Mouse (Mus musculus) liver, embryonic 16.5 days (tissue): Measurements from ENCODE around the gene Slc26a10. TPM values are rescaled to one million over a fixed set of nuclear protein-coding genes. Genes with fewer than 3 reads are reported as not detected.
A peak's percentile ranks its signal among the peaks of the same experiment; 100 is the strongest.

Experiments
- ATAC-seq: fragments of 200-750 bp; cut with Nextera tagmentation; 2 replicates; pipeline ENCODE4 v1.8.0; 2017; ENCODE audit warnings: low read depth, mild to moderate bottlenecking, moderate number of reproducible peaks, moderate library complexity
- H3K27ac ChIP-seq: fragments of 300-500 bp; sonication (generic); 2 replicates; pipeline ENCODE4 v1.5.1; 2014; ENCODE audit warnings: mild to moderate bottlenecking, low read length
- H3K27me3 ChIP-seq: fragments of 300-500 bp; sonication (generic); 2 replicates; pipeline ENCODE4 v1.6.1; 2014; ENCODE audit warnings: low read depth, low read length, mixed read lengths; ENCODE audit not compliant: control insufficient read depth, insufficient read depth
- H3K36me3 ChIP-seq: fragments of 300-500 bp; sonication (generic); 2 replicates; pipeline ENCODE4 v1.6.1; 2014; ENCODE audit warnings: mild to moderate bottlenecking; ENCODE audit not compliant: control insufficient read depth, insufficient read depth
- H3K4me1 ChIP-seq: fragments of 300-500 bp; sonication (generic); 2 replicates; pipeline ENCODE4 v1.6.1; 2014; ENCODE audit warnings: low read depth, low read length, mixed read lengths; ENCODE audit not compliant: control insufficient read depth
- H3K4me2 ChIP-seq: fragments of 300-500 bp; sonication (generic); 2 replicates; pipeline ENCODE4 v1.6.1; 2014; ENCODE audit warnings: low read depth, low read length, mixed read lengths
- H3K4me3 ChIP-seq: fragments of 300-500 bp; sonication (generic); 2 replicates; pipeline ENCODE4 v1.5.1; 2014; ENCODE audit warnings: low read depth, mild to moderate bottlenecking, low read length
- H3K9ac ChIP-seq: fragments of 300-500 bp; sonication (generic); 2 replicates; pipeline ENCODE4 v1.6.1; 2014; ENCODE audit warnings: low read depth, low read length
- H3K9me3 ChIP-seq: fragments of 300-500 bp; sonication (generic); replicated peaks from 2 replicates; pipeline ENCODE4 v1.6.1; 2016; ENCODE audit warnings: low read length; ENCODE audit not compliant: control insufficient read depth
- WGBS: fragments of 180-500 bp; shearing (Covaris S2); extraction: QIAGEN DNeasy Blood & Tissue Kit; methylation state at CpG from one replicate; pipeline ENCODE4 v1.1.7; 2014; ENCODE audit not compliant: insufficient replicate concordance; 5-methylcytosine and 5-hydroxymethylcytosine counted together
- polyA plus RNA-seq: library from polyadenylated mRNA; unstranded; fragments of >200 nt; fragmentation: Nextera tagmentation; extraction: Ambion mirVana; gene quantifications from 2 replicates; pipeline ENCODE4 v1.2.1, GENCODE M21; 2015

The Slc26a10 gene
- polyA plus RNA-seq, 1 experiment from 2014 or later = 2.7 TPM

DNA sequence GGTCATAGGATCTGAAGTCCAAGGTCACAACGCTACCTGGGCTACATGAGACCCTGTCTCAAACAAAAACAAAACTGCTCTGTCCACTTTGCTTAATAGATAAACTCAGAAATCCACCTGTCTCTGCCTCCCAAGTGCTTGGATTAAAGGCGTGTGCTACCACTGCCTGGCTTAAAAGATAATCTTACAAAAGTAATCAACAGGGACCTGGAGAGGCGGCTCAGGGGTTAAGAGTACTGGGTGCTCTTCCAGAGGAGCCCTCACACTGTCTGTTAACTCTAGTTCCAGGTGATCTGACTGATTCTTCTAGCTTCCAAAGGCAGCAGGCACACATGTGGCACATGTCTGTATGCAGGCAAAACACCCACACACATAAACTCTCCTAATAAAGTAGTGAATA is 22.7 kb upstream of the Slc26a10 start:
- Histone ChIP-seq H3K27me3 (no peaks in the 10 kb centered on the region), H3K9ac (peak overlapping the region; percentile 58), H3K4me1 (peaks cover 49% of the 10 kb centered on the region), H3K4me2 (peak overlapping the region; percentile 67), H3K27ac (peak overlapping the region; percentile 99), H3K36me3 (peaks cover 52% of the 10 kb centered on the region), H3K4me3 (peak overlapping the region; percentile 0; the same call in 1 of the 2 replicates), H3K9me3 (no peaks in the 10 kb centered on the region)
- peak; percentile 77 for ATAC-seq
- 28% methylated on average over 3 of the region's 3 CpGs for WGBS

DNA sequence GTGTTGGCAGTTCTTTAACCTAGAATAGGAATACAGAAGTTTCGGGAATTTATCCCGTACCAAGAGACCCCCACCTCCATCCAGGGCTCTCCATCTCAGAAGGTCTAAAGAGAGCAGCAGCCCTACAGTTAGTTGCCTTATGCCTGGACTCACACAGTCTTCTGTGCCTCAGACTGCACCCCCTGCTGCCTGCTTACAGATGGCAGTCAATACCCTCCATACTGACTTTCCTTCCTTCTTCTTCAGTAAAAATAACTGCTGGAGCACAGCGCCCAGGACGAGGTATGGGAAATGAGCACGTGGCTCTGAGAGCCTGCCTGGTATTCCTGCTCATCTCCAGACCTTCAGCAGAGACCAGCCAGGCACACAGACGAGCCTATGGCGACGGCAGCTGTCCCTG is 19.8 kb upstream of the Slc26a10 start:
- H3K36me3 ChIP-seq = peaks cover 49% of the 10 kb centered on the region
- WGBS = 77% methylated on average over 8 of the region's 8 CpGs
- H3K9me3 ChIP-seq = no peaks in the 10 kb centered on the region
- H3K27me3 ChIP-seq = no peaks in the 10 kb centered on the region
- H3K4me1 ChIP-seq = peaks cover 38% of the 10 kb centered on the region
- H3K4me2 ChIP-seq = no peak overlapping the region
- ATAC-seq = no peak
- H3K27ac ChIP-seq = peak overlapping the region; percentile 24; the same call in 1 of the 2 replicates
- no peak overlapping the region for H3K4me3 ChIP-seq
- H3K9ac ChIP-seq = no peak overlapping the region

DNA sequence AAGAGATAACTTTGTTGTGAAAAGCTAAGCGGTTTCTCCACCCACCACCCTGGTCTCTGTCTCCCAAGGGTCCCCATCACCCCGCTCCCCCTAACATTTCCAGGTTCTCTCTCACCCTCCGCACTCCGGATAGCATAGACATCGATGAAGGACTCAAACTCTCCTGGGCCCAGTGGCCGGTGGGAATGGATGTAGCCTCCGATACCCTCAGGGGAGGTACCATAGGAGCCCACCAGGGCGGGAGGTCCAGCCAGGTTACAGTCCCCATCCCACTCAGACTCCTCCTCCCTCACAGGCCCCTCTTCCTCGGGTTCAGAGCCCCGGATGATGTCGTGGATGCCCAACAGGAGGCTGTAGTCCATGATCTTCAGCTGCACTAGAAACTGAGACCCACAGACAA is 19.0 kb upstream of the Slc26a10 start:
- H3K27ac ChIP-seq = no peak overlapping the region
- H3K4me3 ChIP-seq = no peak overlapping the region
- H3K36me3 ChIP-seq = peaks cover 49% of the 10 kb centered on the region
- no peak overlapping the region for H3K9ac ChIP-seq
- no peaks in the 10 kb centered on the region for H3K9me3 ChIP-seq
- H3K27me3 ChIP-seq = no peaks in the 10 kb centered on the region
- no peak for ATAC-seq
- H3K4me1 ChIP-seq = peaks cover 39% of the 10 kb centered on the region
- WGBS = 80% methylated on average over 11 of the region's 11 CpGs
- H3K4me2 ChIP-seq = no peak overlapping the region

DNA sequence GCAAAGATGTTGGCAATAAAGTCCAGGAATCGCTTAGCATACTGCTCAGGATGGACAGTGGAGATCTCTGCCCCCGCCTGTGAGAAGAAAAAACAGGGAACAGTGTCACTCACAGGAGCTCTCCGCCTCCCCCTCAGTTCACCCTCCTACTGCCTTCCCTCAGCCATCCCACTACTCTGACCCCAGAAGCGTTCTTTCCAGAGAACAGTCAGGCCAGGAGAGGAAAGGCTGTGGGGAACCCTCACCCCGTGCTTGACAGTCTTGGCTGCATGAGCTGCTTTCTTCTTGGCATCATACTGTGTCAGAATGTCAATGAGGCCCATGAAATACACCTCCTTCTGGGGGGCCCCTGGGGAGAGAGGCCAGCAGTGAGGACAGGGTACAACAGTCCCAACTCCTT is 18.6 kb upstream of the Slc26a10 start:
- WGBS = 82% methylated on average over 5 of the region's 5 CpGs
- no peaks in the 10 kb centered on the region for H3K9me3 ChIP-seq
- peaks cover 49% of the 10 kb centered on the region for H3K36me3 ChIP-seq
- no peak for ATAC-seq
- H3K27ac ChIP-seq = no peak overlapping the region
- H3K4me2 ChIP-seq = no peak overlapping the region
- H3K4me1 ChIP-seq = peaks cover 39% of the 10 kb centered on the region
- H3K4me3 ChIP-seq = no peak overlapping the region
- H3K9ac ChIP-seq = no peak overlapping the region
- H3K27me3 ChIP-seq = no peaks in the 10 kb centered on the region

DNA sequence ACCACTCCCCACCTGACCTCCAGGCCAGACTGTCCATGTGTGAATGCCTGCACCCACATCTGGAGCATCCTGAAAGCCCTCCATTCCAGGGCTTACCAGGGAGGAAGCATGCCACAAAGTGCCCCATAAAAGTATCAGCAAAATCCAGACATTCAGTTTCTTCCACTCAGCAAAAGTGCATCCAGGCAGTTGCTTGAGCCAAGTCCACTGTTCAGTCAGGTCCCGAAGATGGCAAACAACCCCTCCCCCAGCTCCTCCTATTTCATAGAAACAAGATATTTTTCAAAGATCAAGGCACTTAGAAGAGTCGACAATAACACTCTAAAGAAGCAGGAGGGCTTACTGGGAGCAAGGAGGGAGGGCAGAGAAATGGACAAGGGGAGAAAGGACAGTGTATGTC is 18.0 kb upstream of the Slc26a10 start:
- H3K4me1 ChIP-seq = peaks cover 36% of the 10 kb centered on the region
- no peaks in the 10 kb centered on the region for H3K27me3 ChIP-seq
- H3K9me3 ChIP-seq = no peaks in the 10 kb centered on the region
- H3K9ac ChIP-seq = no peak overlapping the region
- no peak for ATAC-seq
- H3K27ac ChIP-seq = no peak overlapping the region
- WGBS = 45% methylated on average over 2 of the region's 2 CpGs
- no peak overlapping the region for H3K4me2 ChIP-seq
- H3K4me3 ChIP-seq = no peak overlapping the region
- H3K36me3 ChIP-seq = peaks cover 45% of the 10 kb centered on the region

DNA sequence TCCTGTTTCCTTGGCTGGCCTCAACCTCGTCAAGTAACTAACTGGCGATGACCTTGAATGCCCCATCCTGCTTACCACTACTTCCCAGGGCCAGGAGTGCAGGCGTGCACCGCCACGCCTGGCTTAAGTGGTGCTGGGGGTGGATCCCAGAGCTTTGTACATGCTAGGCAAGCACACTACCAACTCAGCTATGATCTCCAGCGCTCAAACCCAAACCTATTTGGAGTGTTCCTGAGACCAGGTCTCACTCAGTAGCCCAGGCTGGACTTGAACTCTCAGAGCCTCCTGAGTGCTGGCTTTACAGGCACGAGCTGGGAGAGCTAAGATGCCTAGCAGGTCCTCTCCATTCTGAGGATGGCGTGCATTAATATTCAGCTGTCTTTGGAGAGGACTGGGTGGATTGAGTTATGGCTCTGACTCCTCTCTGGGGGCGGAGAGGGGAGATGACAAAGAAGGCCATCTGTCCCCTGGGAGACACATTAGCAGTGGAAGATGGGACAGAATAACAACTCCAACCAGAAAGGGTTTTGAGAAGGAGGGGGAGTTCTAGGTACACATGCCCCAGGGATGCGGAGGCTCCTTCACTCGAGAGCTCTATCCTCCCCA is 17.2 kb upstream of the Slc26a10 start:
- no peaks in the 10 kb centered on the region for H3K27me3 ChIP-seq
- no peaks in the 10 kb centered on the region for H3K9me3 ChIP-seq
- H3K27ac ChIP-seq = peak overlapping the region; percentile 39; the same call in 1 of the 2 replicates
- peaks cover 42% of the 10 kb centered on the region for H3K36me3 ChIP-seq
- WGBS = 81% methylated on average over 11 of the region's 11 CpGs
- H3K9ac ChIP-seq = no peak overlapping the region
- no peak for ATAC-seq
- H3K4me2 ChIP-seq = no peak overlapping the region
- H3K4me1 ChIP-seq = peaks cover 38% of the 10 kb centered on the region
- H3K4me3 ChIP-seq = no peak overlapping the region

DNA sequence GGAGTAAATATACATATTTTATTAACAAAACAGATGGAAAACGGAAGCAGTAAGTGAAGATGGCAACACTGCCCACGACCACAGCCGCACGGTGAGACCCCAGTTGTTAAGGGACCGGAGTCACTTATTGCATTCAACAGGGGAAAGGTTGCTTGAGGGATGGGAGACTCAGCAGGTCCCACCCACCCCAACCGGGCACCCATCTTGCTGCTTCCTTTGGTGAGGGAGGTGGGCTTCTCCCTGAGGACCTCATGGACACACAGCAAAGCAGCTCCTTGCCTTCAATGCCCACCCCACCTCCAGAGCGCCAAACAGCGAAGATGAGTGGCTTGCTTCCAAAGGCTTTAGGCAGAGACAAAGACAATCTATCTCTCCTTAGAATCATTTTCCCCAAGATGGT is 16.7 kb upstream of the Slc26a10 start:
- 85% methylated on average over 8 of the region's 8 CpGs for WGBS
- Histone ChIP-seq H3K27ac (peak overlapping the region; percentile 39; the same call in 1 of the 2 replicates), H3K9ac (no peak overlapping the region), H3K4me3 (no peak overlapping the region), H3K27me3 (no peaks in the 10 kb centered on the region), H3K36me3 (peaks cover 38% of the 10 kb centered on the region), H3K4me1 (peaks cover 37% of the 10 kb centered on the region), H3K4me2 (no peak overlapping the region), H3K9me3 (no peaks in the 10 kb centered on the region)
- no peak for ATAC-seq

DNA sequence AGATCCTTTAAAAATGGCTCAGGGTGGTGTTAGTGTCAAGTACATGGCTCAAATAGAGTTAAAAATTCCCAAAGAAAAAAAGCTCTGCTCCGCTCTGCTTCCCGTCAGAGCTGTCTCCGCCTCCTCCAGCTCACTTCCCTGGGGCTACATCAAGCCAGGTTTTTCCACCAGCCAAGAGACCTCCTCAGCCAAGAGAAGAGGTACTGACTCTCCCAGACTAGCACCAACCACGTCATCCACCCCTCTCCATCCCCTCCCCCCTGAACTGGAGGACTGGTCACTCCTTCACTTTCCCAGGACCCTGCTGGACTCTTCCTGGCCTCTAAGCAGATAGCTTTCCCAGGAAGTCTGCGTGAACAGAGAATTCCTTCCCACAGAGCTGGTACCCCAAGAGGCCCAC is 15.9 kb upstream of the Slc26a10 start:
- WGBS = 54% methylated on average over 5 of the region's 5 CpGs
- H3K4me1 ChIP-seq = peaks cover 40% of the 10 kb centered on the region
- ATAC-seq = no peak

DNA sequence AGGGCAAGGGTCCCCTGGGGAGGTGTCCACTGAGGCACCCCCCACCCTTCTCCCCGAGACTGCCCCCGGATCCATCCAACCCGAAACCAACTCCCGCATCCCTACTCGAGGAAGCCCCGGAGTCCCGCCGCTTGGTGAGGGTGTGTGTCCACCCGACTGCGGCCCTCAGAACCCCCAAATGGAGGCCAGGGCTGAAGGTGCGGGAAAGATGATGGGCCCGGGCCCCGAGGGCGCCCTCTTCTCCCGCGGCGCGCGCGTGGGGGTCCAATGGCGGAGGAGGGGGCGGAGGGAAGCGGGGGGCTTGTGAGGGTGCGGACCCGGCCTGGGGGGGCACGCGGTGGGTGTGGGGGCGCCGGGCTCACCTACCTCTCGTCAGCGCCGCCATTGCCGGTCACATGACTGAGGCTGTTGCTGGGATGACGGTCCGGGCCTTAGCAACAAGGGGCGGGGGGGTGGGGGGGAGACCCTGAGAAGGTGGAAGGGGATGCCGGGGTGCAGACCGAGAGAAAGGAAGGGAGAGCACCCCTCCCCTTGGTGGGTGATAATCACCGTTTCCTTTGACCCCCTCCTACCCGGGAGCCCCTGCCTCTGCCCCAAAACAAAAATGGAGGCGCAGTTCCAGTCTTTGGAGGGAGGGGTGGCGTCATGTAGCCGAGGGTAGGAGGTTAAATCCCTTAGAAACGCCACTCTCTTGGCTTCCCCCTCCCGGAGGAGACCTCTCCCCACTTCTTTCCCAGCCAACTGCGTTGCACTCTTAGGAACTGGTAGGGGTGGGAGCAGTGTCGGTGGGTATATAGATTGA is 15.1 kb upstream of the Slc26a10 start, which contains the start of gene Dtx3:
TSS of gene Dtx3 (minus strand) at position 401 of the 802 bp plus-strand sequence.
- H3K4me1 ChIP-seq = peaks cover 48% of the 10 kb centered on the region

More for the DNA sequence above, 15.9 kb upstream of the Slc26a10 start:
- H3K4me3 ChIP-seq = no peak overlapping the region; the same call in 1 of the 2 replicates
- peak overlapping the region; percentile 90 for H3K4me2 ChIP-seq
- peaks cover 36% of the 10 kb centered on the region for H3K36me3 ChIP-seq
- no peaks in the 10 kb centered on the region for H3K9me3 ChIP-seq
- no peak overlapping the region for H3K9ac ChIP-seq
- H3K27me3 ChIP-seq = no peaks in the 10 kb centered on the region
- peak overlapping the region; percentile 85; the same call in 1 of the 2 replicates for H3K27ac ChIP-seq

More for the DNA sequence above, 15.1 kb upstream of the Slc26a10 start, which contains the start of gene Dtx3:
- Histone ChIP-seq H3K36me3 (peaks cover 32% of the 10 kb centered on the region), H3K4me3 (peak within 1 kb of the TSS; percentile 80), H3K4me2 (peak within 1 kb of the TSS; percentile 90), H3K27ac (peak within 1 kb of the TSS; percentile 85), H3K27me3 (no peaks in the 10 kb centered on the region), H3K9me3 (no peaks in the 10 kb centered on the region), H3K9ac (peak within 1 kb of the TSS; percentile 90)
- ATAC-seq = peak; percentile 48
- under 1% methylated on average over 32 of the region's 47 CpGs for WGBS
